Mouse (Mus musculus) liver, embryonic 14.5 days (tissue): Measurements from ENCODE around the gene Gm49337. TPM values are rescaled to one million over a fixed set of nuclear protein-coding genes. Genes with fewer than 3 reads are reported as not detected.

Experiments used
- ATAC-seq: fragments of 200-750 bp; cut with Nextera tagmentation; 2 replicates; pipeline ENCODE4 v1.8.0; 2017; ENCODE audit warnings: moderate number of reproducible peaks, mild to moderate bottlenecking, moderate library complexity; ENCODE audit not compliant: insufficient read depth
- DNase-seq, 3 experiments: peaks; one replicate each; pipeline ENCODE4 v3.0.0-alpha.2; 2012 to 2013; ENCODE audit warnings: low read depth in 3 of 3, low spot score in 3 of 3
- H3K27ac ChIP-seq: fragments of 300-500 bp; sonication (generic); 2 replicates; pipeline ENCODE4 v1.5.1; 2014; ENCODE audit warnings: moderate library complexity, mild to moderate bottlenecking, control low read depth, inconsistent platforms
- H3K27me3 ChIP-seq: fragments of 300-500 bp; sonication (generic); 2 replicates; pipeline ENCODE4 v1.6.1; 2014; ENCODE audit warnings: mild to moderate bottlenecking, low read length, moderate library complexity; ENCODE audit not compliant: control insufficient read depth, insufficient read depth
- H3K36me3 ChIP-seq: fragments of 300-500 bp; sonication (generic); replicated peaks from 2 replicates; pipeline ENCODE4 v1.6.1; 2014; ENCODE audit warnings: low read depth; ENCODE audit not compliant: control insufficient read depth, insufficient read depth
- H3K4me1 ChIP-seq, 2 experiments: fragments of 200-500 bp in 1 of 2; fragments of 300-500 bp in 1 of 2; sonication (generic) in 1 of 2; replicated peaks; 2 replicates each; pipeline ENCODE4 v1.6.1; 2012 to 2014; ENCODE audit warnings: antibody characterized with exemption in 1 of 2, inconsistent platforms in 1 of 2, low read length in 1 of 2; ENCODE audit not compliant: control insufficient read depth in 2 of 2, insufficient read depth in 2 of 2
- H3K4me2 ChIP-seq: fragments of 300-500 bp; sonication (generic); 2 replicates; pipeline ENCODE4 v1.6.1; 2014; ENCODE audit warnings: low read depth, mild to moderate bottlenecking, control low read depth, moderate library complexity
- H3K4me3 ChIP-seq, 2 experiments: fragments of 200-500 bp in 1 of 2; fragments of 300-500 bp in 1 of 2; sonication (generic) in 1 of 2; 2 replicates each; pipeline ENCODE4 v1.5.1; 2012 to 2014; ENCODE audit warnings: low read depth in 2 of 2, low read length in 2 of 2, mild to moderate bottlenecking in 2 of 2, control low read depth in 1 of 2, inconsistent platforms in 1 of 2, moderate library complexity in 1 of 2; ENCODE audit not compliant: insufficient read depth in 1 of 2
- H3K9ac ChIP-seq: fragments of 300-500 bp; sonication (generic); replicated peaks from 2 replicates; pipeline ENCODE4 v1.6.1; 2014; ENCODE audit warnings: mild to moderate bottlenecking, control low read depth, moderate library complexity
- H3K9me3 ChIP-seq: fragments of 300-500 bp; sonication (generic); 2 replicates; pipeline ENCODE4 v1.6.1; 2016; ENCODE audit warnings: low read length, mixed read lengths; ENCODE audit not compliant: control insufficient read depth
- CTCF ChIP-seq: IDR thresholded peaks from 2 replicates; pipeline ENCODE4 v1.5.1; 2016; ENCODE audit warnings: antibody characterized with exemption, low read depth, control low read depth
- EP300 ChIP-seq: IDR thresholded peaks from 2 replicates; pipeline ENCODE4 v1.6.1; 2016; ENCODE audit warnings: antibody characterized with exemption, low read depth
- WGBS: fragments of 180-500 bp; shearing (Covaris S2); extraction: QIAGEN DNeasy Blood & Tissue Kit; methylation state at CpG from one replicate; pipeline ENCODE4 v1.1.7; 2014; ENCODE audit not compliant: insufficient replicate concordance; 5-methylcytosine and 5-hydroxymethylcytosine counted together
- polyA plus RNA-seq, 2 experiments: library from polyadenylated mRNA; depleted of rRNA in 1 of 2; stranded (reverse) in 1 of 2; unstranded in 1 of 2; fragments of >200 nt; fragmentation: Nextera tagmentation in 1 of 2; extraction: Ambion mirVana in 1 of 2; gene quantifications; 2 replicates each; pipeline versions ENCODE4 v1.2.1 to v1.2.3; 2012 to 2014

Gm49337 gene
- polyA plus RNA-seq, 2 experiments, result not detected

DNA sequence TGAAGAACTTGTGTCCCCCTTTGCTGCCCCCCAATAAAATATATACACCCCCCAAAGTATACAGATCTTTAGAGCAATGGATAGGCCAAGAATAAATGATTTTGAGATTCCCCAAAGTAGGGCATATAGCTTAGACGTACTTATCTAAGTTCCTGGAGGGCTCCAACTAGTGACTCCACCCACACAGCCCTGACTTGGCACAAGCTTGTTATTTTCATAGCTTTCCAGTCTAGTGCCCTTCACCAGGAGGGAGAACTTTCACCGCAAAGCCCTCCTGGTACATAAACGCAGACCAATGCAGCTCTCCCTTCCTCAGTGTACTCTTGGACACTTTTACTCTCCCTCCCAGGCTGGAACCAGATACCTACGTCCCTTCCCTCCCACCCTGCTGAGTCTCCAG lies 11.0 kb upstream of the Gm49337 start:
- peaks cover 0 to 3% of the 10 kb centered on the region in 2 experiments; a peak in 2 of 4 replicates for H3K4me1 ChIP-seq
- no peak for ATAC-seq
- H3K27ac ChIP-seq, result no peak overlapping the region
- no peaks in the 10 kb centered on the region for H3K9me3 ChIP-seq
- H3K9ac ChIP-seq, result no peak overlapping the region
- TF ChIP-seq CTCF (no peak), EP300 (no peak)
- no peak overlapping the region for H3K4me3 ChIP-seq
- DNase-seq, result no peak
- no peaks in the 10 kb centered on the region for H3K27me3 ChIP-seq
- H3K4me2 ChIP-seq, result no peak overlapping the region
- 54% methylated on average over 4 of the region's 4 CpGs for WGBS
- H3K36me3 ChIP-seq, result peaks cover 7% of the 10 kb centered on the region

DNA sequence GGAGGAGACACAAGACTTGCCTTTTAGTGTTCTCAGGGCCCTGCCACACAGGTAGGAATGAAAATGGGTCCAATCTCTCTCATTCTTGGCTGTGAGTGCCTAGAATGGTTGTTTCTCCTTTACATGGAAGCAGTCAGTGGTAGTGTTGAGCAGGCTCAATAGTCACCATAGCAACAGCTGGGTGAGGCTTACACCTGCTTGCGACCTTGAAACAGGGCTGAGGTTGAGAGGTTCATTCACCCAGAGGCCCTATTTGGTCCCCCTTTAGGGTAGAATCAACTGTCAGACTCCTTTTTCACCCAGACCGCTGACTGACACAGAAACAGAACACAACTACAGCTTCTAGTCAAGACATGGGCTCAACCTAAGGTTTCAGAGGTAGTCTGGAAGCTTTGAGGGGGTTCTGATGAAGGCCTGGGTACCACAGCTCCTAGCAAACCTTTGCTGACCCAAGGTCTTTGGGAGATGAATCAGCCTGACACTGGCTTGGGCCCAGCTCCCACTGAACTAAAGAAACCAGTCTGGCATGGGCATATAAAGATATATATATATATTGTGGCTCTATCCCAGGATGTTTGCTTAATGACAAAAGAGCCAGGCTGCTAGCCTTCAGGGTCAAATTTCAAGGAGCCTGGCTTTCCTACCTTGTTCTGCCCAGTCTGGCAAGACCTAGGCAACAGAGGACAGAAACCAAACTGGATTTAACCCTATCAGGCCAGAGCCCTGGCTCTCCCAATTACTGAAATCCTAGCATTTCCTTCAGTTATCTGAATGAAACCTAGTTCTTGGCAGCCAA lies 8.2 kb upstream of the Gm49337 start:
- H3K9me3 ChIP-seq, result no peaks in the 10 kb centered on the region
- no peaks in the 10 kb centered on the region for H3K36me3 ChIP-seq
- H3K4me1 ChIP-seq, result peaks cover 0 to 3% of the 10 kb centered on the region in 2 experiments; a peak in 2 of 4 replicates
- no peak overlapping the region for H3K4me2 ChIP-seq
- DNase-seq (no peak), ATAC-seq (no peak)
- 60% methylated on average over 2 of the region's 2 CpGs for WGBS
- H3K4me3 ChIP-seq, result no peak overlapping the region
- TF ChIP-seq CTCF (no peak), EP300 (no peak)
- no peak overlapping the region for H3K27ac ChIP-seq
- no peaks in the 10 kb centered on the region for H3K27me3 ChIP-seq
- no peak overlapping the region for H3K9ac ChIP-seq

DNA sequence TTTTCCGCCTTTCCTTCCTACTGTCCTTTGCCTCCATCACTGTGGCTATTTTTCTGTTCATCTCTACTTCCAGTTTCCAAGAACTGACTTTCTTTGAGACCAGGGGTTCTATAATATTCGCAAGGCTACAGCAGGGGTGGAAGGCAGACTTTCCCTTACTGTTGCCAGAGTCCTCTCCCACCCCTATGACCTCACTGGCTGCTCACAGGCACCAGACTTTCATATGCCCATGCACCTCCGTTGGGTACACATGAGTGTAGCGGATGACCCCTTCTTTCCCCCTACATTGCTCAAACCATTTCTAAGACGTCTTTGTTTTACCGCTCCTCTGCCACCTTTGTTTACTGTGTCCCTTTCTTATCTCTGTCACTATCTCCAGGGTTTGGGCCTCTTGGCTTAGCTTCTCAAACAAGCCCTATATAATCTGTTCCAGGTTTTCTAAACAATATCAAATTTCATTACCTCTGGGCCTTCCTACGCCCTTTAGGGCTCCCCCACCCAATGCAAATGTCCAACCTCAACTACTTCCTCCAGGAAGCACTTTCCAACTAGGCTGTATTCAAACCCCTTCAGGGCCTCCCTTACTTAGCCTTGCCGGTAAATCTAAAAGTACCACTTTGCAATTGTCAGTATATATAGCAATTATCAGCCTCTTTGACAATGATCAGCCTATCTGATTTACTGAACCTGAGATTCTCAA lies 7.3 kb upstream of the Gm49337 start:
- Histone ChIP-seq H3K4me3 (no peak overlapping the region), H3K27me3 (no peaks in the 10 kb centered on the region), H3K9ac (no peak overlapping the region), H3K4me1 (peaks cover 0 to 3% of the 10 kb centered on the region in 2 experiments; a peak in 2 of 4 replicates), H3K9me3 (no peaks in the 10 kb centered on the region), H3K27ac (no peak overlapping the region), H3K36me3 (no peaks in the 10 kb centered on the region), H3K4me2 (no peak overlapping the region)
- ATAC-seq (no peak), DNase-seq (no peak)
- no peak for TF ChIP-seq CTCF
- TF ChIP-seq EP300, result no peak
- 44% methylated on average over 8 of the region's 8 CpGs for WGBS

DNA sequence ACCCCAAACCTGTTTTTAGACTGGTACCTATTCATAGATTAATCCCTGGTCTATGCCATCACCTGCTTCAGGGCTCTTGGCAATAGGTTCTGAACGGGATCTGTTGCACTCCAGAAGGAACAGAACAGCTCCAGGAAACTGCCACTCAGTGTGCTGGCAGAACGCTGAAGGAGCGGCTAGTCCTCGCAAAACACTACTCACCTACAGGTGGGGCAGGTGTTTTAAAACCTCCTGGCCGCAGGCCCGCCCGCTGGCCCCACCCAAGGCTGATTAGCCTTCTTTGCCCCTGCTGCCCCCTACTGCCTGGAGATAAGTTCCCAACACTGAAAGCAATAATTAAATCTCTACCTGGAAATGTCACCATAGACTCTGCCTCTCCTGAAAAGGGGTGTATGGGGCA lies 5.8 kb upstream of the Gm49337 start, which contains the start of gene Tspan1:
TSS of gene Tspan1 (minus strand) at position 198 of the 400 bp plus-strand sequence.
- Histone ChIP-seq H3K27me3 (no peaks in the 10 kb centered on the region), H3K4me2 (no peak within 1 kb of the TSS), H3K4me3 (no peak within 1 kb of the TSS), H3K9me3 (no peaks in the 10 kb centered on the region), H3K36me3 (no peaks in the 10 kb centered on the region), H3K27ac (no peak within 1 kb of the TSS), H3K9ac (no peak within 1 kb of the TSS), H3K4me1 (0 out of 4 replicates have a peak, but pooled peaks cover 0 to under 1% of the 10 kb centered on the region in 2 experiments)
- WGBS, result 22% methylated on average over 7 of the region's 7 CpGs
- DNase-seq, result no peak
- TF ChIP-seq EP300 (no peak), CTCF (peak; percentile 42)
- ATAC-seq, result no peak
